Mouse (Mus musculus): ENCODE results near the gene Pde2a.

DNA sequence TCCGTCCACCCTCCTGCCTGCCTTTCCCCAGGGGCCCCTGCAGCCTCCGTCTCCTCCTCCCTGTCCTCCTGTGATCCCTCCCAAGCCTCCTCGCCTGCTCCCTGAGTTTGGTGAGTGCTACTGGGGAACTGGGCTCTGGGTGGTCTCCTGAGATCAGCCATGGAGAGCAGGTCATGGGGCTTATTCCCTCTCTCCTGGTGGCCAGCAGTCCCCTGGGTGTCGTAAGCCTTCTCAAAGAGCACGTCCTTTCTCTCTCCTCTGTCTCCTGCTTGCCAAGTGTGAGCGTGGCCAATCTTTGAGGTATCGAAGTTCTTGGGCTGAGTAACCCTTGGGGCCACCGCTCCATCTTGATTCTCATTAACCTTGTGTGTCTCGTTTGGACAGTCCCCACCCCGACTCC is 36.6 kb upstream of the Pde2a start:
- TF ChIP-seq POLR2A (IDR thresholded peaks at IDR 0.05; ENCODE audit: insufficient read length, low read depth) (no peak), MYOG (IDR thresholded peaks at IDR 0.05; ENCODE audit: control insufficient read depth in 1 of 3, insufficient read depth in 1 of 3, insufficient read length in 2 of 3, low read depth in 2 of 3) (no peak)

Measured in myocyte (in vitro differentiated cells).